Mouse (Mus musculus): Measurements from ENCODE around the gene Cracr2b. TPM values are rescaled to one million over a fixed set of nuclear protein-coding genes. Genes with fewer than 3 reads are reported as not detected.

The Cracr2b gene
- polyA plus RNA-seq, 1 experiment from 2014 or later = 17.5 TPM

DNA sequence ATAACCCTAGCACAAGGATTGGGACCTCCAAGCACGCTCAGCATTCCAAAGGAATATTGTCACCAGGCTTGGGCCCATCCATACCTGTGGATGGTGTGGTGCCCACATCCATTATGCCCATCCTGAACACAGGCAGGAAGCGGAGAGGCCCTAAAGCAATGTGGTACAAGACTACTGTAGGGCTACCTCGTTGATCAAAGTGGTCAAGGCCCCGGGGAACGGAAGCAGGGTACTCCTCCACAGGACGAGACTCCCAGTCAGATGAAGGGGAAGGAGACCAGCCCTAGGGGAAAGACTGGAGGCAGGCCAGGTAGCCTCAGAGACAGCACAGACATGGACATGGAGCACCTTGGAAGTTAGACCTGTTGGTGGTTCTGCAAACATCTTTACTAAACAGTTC lies 11.9 kb downstream of the Cracr2b start:
- Histone ChIP-seq H3K27ac (ENCODE audit: poor library complexity, severe bottlenecking) (no peak overlapping the region), H3K9me3 (replicated peaks) (no peaks in the 10 kb centered on the region), H3K4me2 (no peak overlapping the region), H3K9ac (no peak overlapping the region), H3K4me1 (replicated peaks) (peaks cover 62% of the 10 kb centered on the region), H3K27me3 (replicated peaks) (no peaks in the 10 kb centered on the region), H3K36me3 (peaks cover 36% of the 10 kb centered on the region), H3K4me3 (no peak overlapping the region)
- ATAC-seq (ENCODE audit: insufficient number of reproducible peaks, low FRiP score) = no peak
- 85% methylated on average over 6 of the region's 6 CpGs for WGBS

- H3K4me2 ChIP-seq = peak overlapping the region; percentile 84
- ATAC-seq (ENCODE audit: insufficient number of reproducible peaks, low FRiP score) = no peak
- peaks cover 60% of the 10 kb centered on the region for H3K4me1 ChIP-seq (replicated peaks)
- no peaks in the 10 kb centered on the region for H3K9me3 ChIP-seq (replicated peaks)
- WGBS = 9% methylated on average over 5 of the region's 5 CpGs
- no peak overlapping the region for H3K27ac ChIP-seq (ENCODE audit: poor library complexity, severe bottlenecking)
- H3K4me3 ChIP-seq = peak overlapping the region; percentile 80
- peak overlapping the region; percentile 83 for H3K9ac ChIP-seq
- H3K36me3 ChIP-seq = peaks cover 35% of the 10 kb centered on the region
- no peaks in the 10 kb centered on the region for H3K27me3 ChIP-seq (replicated peaks)
Measured at GRCm38 (mm10) chr7:141474160-141474559, 13.3 kb downstream of the Cracr2b start.

GRCm38 (mm10) chr7:141475011-141475804 lies 14.3 kb downstream of the Cracr2b start, which contains the start of the genes Polr2l and Tspan4:
Gene Polr2l, minus strand, starts transcription at chr7:141475132.
Gene Tspan4, plus strand, starts transcription at chr7:141475240.
- no peaks in the 10 kb centered on the region for H3K27me3 ChIP-seq (replicated peaks)
- H3K36me3 ChIP-seq = peaks cover 25% of the 10 kb centered on the region
- no peaks in the 10 kb centered on the region for H3K9me3 ChIP-seq (replicated peaks)
- ATAC-seq (ENCODE audit: insufficient number of reproducible peaks, low FRiP score) = peak; percentile 70
- under 1% methylated on average over 87 of the region's 87 CpGs for WGBS
- H3K9ac ChIP-seq = peak within 1 kb of the TSS; percentile 83
- peak within 1 kb of the TSS; percentile 80 for H3K4me3 ChIP-seq
- H3K27ac ChIP-seq (ENCODE audit: poor library complexity, severe bottlenecking) = peak within 1 kb of the TSS; percentile 93
- H3K4me1 ChIP-seq (replicated peaks) = peaks cover 53% of the 10 kb centered on the region
- H3K4me2 ChIP-seq = peak within 1 kb of the TSS; percentile 84

DNA sequence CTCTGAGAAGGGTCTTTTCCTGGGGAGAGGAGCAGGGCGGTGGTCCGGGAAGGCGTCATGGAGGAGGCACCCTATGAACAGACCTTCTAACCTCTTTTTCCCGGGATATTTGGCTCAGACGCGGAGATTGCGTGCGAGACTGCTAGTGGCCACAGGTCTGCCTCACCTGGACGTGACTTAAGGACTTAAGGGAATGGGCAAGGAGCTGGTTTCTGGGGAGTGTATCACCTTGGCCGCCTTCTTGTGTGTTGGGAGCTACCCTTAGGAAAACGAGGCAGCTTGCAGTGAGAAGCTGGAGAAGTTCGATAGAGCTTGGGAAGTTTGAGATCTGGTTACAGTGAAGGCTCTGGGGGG lies 14.9 kb downstream of the Cracr2b start:
- H3K9me3 ChIP-seq (replicated peaks) = no peaks in the 10 kb centered on the region
- H3K36me3 ChIP-seq = peaks cover 19% of the 10 kb centered on the region
- no peaks in the 10 kb centered on the region for H3K27me3 ChIP-seq (replicated peaks)
- ATAC-seq (ENCODE audit: insufficient number of reproducible peaks, low FRiP score) = 0 out of 2 replicates have a peak, but pooled peaks have one; percentile 10
- H3K4me2 ChIP-seq = peak overlapping the region; percentile 84
- peak overlapping the region; percentile 83 for H3K9ac ChIP-seq
- WGBS = under 1% methylated on average over 12 of the region's 12 CpGs
- peak overlapping the region; percentile 80 for H3K4me3 ChIP-seq
- peaks cover 54% of the 10 kb centered on the region for H3K4me1 ChIP-seq (replicated peaks)
- peak overlapping the region; percentile 93 for H3K27ac ChIP-seq (ENCODE audit: poor library complexity, severe bottlenecking)

DNA sequence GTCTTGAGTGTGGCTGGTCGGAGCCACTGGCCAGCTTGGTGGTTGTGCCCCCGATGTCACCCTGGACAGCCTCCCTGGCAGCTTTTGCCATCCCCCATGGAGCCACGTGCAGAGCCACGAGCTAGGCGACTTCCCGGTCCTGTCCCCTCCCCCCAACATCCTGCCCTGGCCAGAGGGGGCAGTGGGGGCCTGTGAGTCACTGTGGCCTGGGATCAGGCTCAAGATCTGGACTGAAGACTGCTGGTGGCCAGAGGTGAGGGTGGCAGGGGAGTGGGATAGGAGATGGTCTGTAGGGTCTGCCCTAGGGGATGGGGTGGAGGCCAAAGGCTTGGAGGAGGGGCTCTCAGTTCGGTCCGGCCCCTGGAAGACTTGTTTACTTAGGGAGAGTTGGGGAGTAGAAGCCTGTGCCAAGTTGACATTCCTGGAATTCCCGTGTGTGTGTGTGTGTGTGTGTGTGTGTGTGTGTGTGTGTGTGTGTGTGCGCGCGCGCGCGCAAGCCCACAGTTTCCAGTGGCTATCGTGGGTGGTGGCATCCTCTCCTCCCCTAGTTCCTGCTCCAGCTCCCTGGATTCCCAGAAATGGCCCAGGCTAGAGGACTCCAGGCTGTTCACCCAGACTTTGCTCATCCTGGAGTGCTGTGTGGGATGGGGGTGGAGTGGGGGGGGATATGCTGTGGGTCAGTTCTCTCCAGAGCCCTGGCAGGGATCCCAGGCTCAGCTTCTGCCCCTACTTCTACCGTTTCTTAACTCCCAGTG lies 15.5 kb downstream of the Cracr2b start:
- peak overlapping the region; percentile 84 for H3K4me2 ChIP-seq
- H3K4me1 ChIP-seq (replicated peaks) = peaks cover 60% of the 10 kb centered on the region
- peak overlapping the region; percentile 93 for H3K27ac ChIP-seq (ENCODE audit: poor library complexity, severe bottlenecking)
- H3K36me3 ChIP-seq = peaks cover 13% of the 10 kb centered on the region
- H3K27me3 ChIP-seq (replicated peaks) = no peaks in the 10 kb centered on the region
- H3K9ac ChIP-seq = peak overlapping the region; percentile 83
- peak overlapping the region; percentile 80 for H3K4me3 ChIP-seq
- 0% methylated on average over 17 of the region's 17 CpGs for WGBS
- ATAC-seq (ENCODE audit: insufficient number of reproducible peaks, low FRiP score) = peak; percentile 63
- no peaks in the 10 kb centered on the region for H3K9me3 ChIP-seq (replicated peaks)

- peak overlapping the region; percentile 83 for H3K9ac ChIP-seq
- peaks cover 9% of the 10 kb centered on the region for H3K36me3 ChIP-seq
- 12% methylated on average over 7 of the region's 7 CpGs for WGBS
- H3K9me3 ChIP-seq (replicated peaks) = no peaks in the 10 kb centered on the region
- peaks cover 63% of the 10 kb centered on the region for H3K4me1 ChIP-seq (replicated peaks)
- peak overlapping the region; percentile 80 for H3K4me3 ChIP-seq
- peak overlapping the region; percentile 93 for H3K27ac ChIP-seq (ENCODE audit: poor library complexity, severe bottlenecking)
- ATAC-seq (ENCODE audit: insufficient number of reproducible peaks, low FRiP score) = 0 out of 2 replicates have a peak, but pooled peaks have one; percentile 0
- H3K4me2 ChIP-seq = peak overlapping the region; percentile 84
- H3K27me3 ChIP-seq (replicated peaks) = no peaks in the 10 kb centered on the region
Measured at GRCm38 (mm10) chr7:141476981-141477370, 16.1 kb downstream of the Cracr2b start.

DNA sequence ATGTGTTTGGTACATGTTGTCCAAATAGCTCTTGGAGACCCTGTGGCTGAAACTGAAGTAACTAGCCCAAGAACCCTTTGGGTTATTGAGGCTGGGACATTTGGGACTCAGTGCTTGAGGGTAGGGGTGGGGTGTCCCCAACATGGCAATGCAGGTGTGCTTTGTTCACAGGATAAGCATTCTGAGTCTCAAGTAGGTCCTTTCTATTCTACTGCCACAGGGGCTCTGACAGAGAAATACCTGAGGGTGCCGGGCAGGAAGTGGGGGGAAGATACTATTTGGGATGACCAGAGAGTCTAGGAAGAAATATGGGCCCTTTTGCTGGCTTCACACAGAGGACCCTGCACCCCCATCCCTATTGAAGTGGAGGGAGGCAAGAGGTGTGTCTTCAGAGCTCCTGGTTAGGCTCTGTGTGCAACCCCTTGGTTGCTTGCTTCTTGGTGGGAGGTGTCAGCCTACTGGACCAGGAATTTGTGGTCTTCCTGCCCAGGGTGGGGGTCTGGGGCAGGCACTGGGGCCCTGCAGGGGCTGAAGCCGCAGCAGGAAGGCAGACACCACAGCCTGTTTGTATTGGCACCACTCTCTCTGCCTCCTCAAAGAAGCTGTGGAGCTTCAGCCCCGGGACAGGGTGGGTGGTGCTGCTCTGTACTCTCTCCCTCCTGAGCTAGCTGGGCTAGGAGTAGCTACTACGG lies 16.8 kb downstream of the Cracr2b start:
- 35% methylated on average over 4 of the region's 4 CpGs for WGBS
- Histone ChIP-seq H3K4me3 (peak overlapping the region; percentile 80; the same call in 1 of the 2 replicates), H3K4me2 (peak overlapping the region; percentile 84), H3K9ac (peak overlapping the region; percentile 83), H3K9me3 (replicated peaks) (no peaks in the 10 kb centered on the region), H3K36me3 (peaks cover 2% of the 10 kb centered on the region), H3K4me1 (replicated peaks) (peaks cover 71% of the 10 kb centered on the region), H3K27me3 (replicated peaks) (peaks cover 5% of the 10 kb centered on the region), H3K27ac (ENCODE audit: poor library complexity, severe bottlenecking) (peak overlapping the region; percentile 93)
- peak; percentile 16 for ATAC-seq (ENCODE audit: insufficient number of reproducible peaks, low FRiP score)

DNA sequence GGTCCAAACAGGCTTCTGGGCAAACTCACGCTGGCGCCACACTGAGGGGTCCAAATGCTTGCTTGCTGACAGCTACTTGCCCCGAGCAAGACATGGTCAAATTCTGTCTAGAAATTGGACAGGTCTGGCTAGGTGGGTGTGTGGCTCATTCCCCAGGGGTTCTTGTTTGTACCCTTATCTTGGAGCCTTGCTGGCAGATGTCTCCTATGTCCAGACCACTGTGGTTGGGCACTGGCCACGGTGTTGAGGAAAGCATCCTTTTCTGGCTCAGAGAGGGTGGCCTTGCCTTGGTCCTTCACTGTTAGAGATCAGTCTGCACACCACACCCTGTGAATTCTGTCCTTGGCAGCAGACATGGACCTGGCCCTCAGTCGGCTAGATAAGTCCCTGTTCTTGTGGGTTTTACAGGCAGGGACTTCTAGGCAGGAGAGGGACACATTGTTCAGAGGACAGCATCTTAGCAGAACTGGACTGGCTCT lies 17.4 kb downstream of the Cracr2b start:
- Histone ChIP-seq H3K27ac (ENCODE audit: poor library complexity, severe bottlenecking) (peak overlapping the region; percentile 93), H3K4me1 (replicated peaks) (peaks cover 72% of the 10 kb centered on the region), H3K4me2 (peak overlapping the region; percentile 84), H3K36me3 (no peaks in the 10 kb centered on the region), H3K9me3 (replicated peaks) (no peaks in the 10 kb centered on the region), H3K4me3 (no peak overlapping the region), H3K9ac (peak overlapping the region; percentile 17), H3K27me3 (replicated peaks) (peaks cover 10% of the 10 kb centered on the region)
- WGBS = 40% methylated on average over 5 of the region's 5 CpGs
- no peak for ATAC-seq (ENCODE audit: insufficient number of reproducible peaks, low FRiP score)

DNA sequence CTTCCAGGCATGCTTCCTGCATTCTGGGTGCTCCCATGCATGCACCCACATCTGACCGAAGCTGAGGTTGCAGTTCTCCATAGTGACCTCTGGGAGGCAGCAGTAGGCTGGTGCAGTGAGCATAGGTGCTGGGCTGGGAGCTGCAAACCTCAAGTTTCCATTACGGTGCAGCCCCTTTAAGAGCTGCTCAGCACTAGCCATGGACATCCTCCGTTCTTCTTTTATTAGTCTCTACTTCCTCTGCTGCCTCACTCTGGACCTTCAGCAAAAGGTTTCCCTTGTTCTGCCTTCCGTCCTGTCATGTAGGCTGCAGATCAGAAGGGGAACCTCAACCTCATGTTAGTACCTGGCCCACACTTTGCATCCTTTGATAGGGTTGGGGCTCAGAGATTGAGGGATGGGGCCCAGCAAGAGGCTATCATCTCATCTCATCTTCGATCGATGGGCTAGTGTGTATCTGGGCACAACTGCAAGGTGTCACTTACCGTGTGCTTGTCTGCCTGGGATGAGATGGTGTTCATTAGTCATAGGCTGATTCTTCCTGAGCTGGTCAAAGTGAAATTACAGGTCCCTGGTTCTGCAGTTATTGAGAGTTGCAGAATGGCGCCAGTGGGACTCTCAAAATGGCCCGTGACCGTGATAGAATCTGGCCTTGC lies 20.1 kb downstream of the Cracr2b start:
- H3K4me3 ChIP-seq = peak overlapping the region; percentile 59
- H3K4me2 ChIP-seq = peak overlapping the region; percentile 98
- no peak overlapping the region for H3K27ac ChIP-seq (ENCODE audit: poor library complexity, severe bottlenecking)
- ATAC-seq (ENCODE audit: insufficient number of reproducible peaks, low FRiP score) = no peak
- H3K4me1 ChIP-seq (replicated peaks) = peaks cover 64% of the 10 kb centered on the region
- no peaks in the 10 kb centered on the region for H3K36me3 ChIP-seq
- H3K27me3 ChIP-seq (replicated peaks) = peaks cover 13% of the 10 kb centered on the region
- H3K9ac ChIP-seq = peak overlapping the region; percentile 80; the same call in 1 of the 2 replicates
- H3K9me3 ChIP-seq (replicated peaks) = no peaks in the 10 kb centered on the region
- 12% methylated on average over 10 of the region's 10 CpGs for WGBS

Measured in heart, embryonic 12.5 days (tissue).